Mouse (Mus musculus) heart, postnatal 4 days (tissue): ENCODE results near the gene Abcg3. TPM values are rescaled to one million over a fixed set of nuclear protein-coding genes. Genes with fewer than 3 reads are reported as not detected.
A peak's percentile ranks its signal among the peaks of the same experiment; 100 is the strongest.
"Not testable (repeated sequence)": the region's sequence is repeated elsewhere in the genome, so short reads cannot be mapped to it uniquely, and the experiment has no call there.

Source experiments
- DNase-seq: peaks from one replicate; pipeline ENCODE4 v3.0.0; 2021
- total RNA-seq, 2 experiments: library from RNA; stranded (reverse); gene quantifications; 2 replicates each; pipeline ENCODE4 v1.2.3; 2021

Abcg3 gene
- total RNA-seq = under 1 TPM; 0.14 to 0.17 TPM

GRCm38 (mm10) chr5:104982535-104982934 lies at the start of gene Abcg3:
Abcg3 (minus strand) TSS chr5:104982718.
- no peak for DNase-seq

GRCm38 (mm10) chr5:105012551-105012950 lies 30.0 kb upstream of the Abcg3 start:
- no peak for DNase-seq

GRCm38 (mm10) chr5:105011570-105011969 lies 29.1 kb upstream of the Abcg3 start:
- no peak for DNase-seq

- DNase-seq = no peak
Observed at GRCm38 (mm10) chr5:105010376-105010775, 27.9 kb upstream of the Abcg3 start.

DNA sequence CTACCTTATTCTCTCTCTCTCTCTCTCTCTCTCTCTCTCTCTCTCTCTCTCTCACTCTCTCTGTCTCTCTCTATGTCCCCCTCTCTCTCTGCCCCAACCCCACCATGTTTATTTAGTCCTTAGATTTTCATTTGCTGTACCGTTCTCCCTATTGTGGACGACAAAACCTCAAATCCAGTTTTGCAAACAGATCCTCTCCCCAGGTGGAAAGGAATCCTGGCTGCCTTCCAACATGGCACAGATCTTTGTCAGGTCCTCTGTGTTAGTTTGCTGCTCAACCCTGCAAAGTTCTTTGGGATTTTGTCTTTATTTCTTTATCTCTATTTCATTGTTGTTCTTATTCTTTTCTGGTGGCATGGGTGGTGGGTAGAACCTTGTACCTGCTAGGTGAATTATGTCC lies 6.9 kb upstream of the Abcg3 start:
- DNase-seq = no peak

DNA sequence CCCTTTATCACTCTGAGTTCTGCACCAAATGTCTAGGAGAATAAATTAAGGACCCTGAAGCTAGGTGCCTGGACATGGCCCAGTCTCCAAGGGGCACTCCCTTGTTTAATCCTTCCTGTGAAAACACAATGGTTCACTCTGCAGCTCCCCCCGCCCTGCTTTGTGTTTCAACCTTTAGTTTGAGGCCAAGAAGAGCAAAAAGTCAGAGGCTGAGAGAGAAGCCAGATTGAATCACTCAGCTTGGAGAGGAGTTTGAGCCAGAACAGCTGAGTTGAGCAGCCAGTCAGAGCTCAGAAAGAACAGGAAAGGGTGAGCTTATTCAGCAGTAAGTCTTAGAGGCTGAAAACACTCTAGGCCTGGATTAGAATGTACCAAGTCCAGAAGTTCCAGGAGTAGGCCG lies 5.5 kb upstream of the Abcg3 start:
- peak; percentile 27 for DNase-seq

- DNase-seq = peak; percentile 40
Observed at GRCm38 (mm10) chr5:104986706-104987105, 4.2 kb upstream of the Abcg3 start.

DNA sequence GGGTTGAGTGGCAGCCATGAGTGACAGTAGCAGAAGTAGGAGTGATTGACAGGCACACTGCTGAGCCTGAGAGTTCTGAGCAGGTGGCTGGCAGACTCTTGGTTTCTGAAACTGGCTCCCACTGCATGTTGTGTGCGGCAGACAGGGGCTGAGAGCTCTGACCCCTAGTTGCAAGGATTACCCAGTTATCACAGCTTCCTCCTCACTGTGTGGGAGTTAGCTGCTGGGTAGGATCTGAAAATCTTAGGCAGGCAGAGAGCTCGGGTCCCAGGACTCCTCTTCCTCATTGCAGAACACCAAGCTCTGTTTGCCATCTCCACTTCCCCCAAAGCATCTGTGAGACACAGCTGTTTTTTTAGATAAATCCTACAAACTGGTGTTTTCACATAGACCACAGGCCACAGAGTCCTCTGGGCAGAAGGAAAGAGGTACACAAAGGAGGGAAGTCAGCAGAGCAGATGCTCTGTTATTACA lies 3.4 kb downstream of the Abcg3 start:
- no peak for DNase-seq

- DNase-seq = no peak
Observed at GRCm38 (mm10) chr5:104958141-104958793, 24.3 kb downstream of the Abcg3 start.

DNA sequence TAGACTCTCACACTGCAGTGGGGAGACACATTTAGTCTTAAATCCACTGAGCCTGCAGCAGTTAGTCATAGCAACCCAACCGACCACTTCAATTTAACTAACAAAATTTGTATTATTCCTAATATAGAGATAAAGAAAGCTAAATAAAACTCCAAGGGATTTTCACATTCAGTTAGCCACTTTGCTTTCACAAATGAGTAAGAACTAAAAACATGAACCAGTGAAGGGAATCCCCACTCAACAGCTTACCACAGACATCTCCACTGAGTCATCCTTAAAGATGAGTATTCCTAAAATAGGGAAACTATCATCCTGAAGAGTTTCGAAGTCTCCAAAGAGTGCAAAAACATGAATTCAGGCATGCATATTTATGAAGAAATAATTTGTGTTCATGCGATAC lies 27.3 kb downstream of the Abcg3 start:
- DNase-seq = no peak

DNA sequence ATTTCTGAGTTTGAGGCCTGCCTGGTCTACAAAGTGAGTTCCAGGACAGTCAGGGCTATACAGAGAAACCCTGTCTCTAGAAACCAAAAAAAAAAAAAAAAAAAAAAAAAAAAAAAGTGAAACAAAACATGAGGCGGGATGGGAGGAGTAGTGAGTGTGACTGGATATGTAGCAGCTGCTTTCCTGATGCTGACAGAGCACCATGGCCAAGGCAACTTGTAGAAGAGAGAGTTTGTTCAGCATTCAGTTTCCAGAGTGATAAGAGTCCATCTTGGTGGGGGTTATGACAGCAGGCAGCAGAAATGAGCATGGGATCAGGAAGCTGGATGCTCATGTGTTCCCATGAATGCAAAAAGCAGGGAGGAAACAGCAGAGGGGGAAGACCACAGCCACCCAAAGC lies 35.6 kb downstream of the Abcg3 start:
- no peak for DNase-seq

DNA sequence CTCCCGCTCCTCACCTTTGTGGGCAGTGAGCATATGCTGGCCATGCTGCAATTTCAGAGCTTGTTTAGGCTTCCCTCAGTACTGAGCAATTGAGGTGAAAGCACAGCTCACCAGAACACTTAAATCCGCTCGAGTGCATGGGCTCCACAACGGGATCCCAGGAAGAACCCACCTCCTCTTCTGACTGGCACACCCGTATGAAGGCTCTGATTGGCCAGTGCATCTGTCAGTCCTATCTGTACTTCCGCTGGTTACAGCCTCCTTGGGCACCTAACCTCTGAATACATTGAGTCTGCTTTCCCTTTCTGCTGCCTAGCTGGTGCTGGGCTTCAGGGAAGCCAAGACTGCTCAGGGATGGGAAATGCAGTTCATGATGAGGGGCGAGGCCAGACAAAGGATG lies 48.4 kb downstream of the Abcg3 start:
- DNase-seq = no peak

DNA sequence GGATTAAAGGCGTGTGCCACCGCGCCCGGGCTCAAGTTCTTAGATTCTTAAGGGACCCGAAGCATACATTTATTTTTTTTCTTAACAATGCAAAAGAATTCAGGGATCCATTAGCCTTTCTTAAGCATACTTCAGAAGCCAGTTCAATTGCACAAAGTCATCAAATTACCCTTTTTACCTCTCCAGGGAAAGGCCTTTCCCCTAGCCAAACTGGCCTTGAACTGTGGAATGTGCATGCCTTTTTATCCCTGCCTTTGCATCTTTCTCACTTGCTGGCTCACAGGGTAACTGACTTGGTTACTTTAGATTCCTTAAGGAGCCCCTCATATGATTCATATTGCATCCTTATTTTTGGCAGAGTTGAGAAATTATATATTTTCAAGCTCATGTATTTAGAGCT lies 76.0 kb downstream of the Abcg3 start:
- DNase-seq = not testable (repeated sequence)

Other genes starting within 250 kb of the Abcg3 start
- 1 to 10 TPM; 2.6 to 2.7 TPM for gene Zfp951, start 122.6 kb downstream of the Abcg3 start, total RNA-seq
- gene Gbp9, start 156.8 kb upstream of the Abcg3 start, total RNA-seq = 1 to 10 TPM; 8.5 to 9.1 TPM
- gene Gbp8, start 156.8 kb upstream of the Abcg3 start, total RNA-seq = under 1 TPM; 0.43 to 0.50 TPM
- 1 to 10 TPM; 4.6 to 7.1 TPM for gene Gbp4, start 156.9 kb upstream of the Abcg3 start, total RNA-seq